Mouse (Mus musculus) hematopoietic multipotent progenitor cell, adult 10-12 weeks (in vitro differentiated cells): ENCODE measurements around the gene Mettl26. TPM values are rescaled to one million over a fixed set of nuclear protein-coding genes. Genes with fewer than 3 reads are reported as not detected.

Experiments
- polyA plus RNA-seq: library from polyadenylated mRNA; stranded (reverse); fragments of >175 nt; gene quantifications from 2 replicates; pipeline ENCODE4 v1.2.3, GENCODE M21; 2012; ENCODE audit warnings: low replicate concordance

Mettl26 gene
- polyA plus RNA-seq: 39.0 and 56.9 TPM in 2 replicates

GRCm38 (mm10) chr17:25874721-25875170 is at the start of gene Mettl26:
Mettl26 (plus strand) TSS chr17:25875074.

GRCm38 (mm10) chr17:25828712-25829557 is 45.9 kb upstream of the Mettl26 start, which contains the start of gene Jmjd8:
Jmjd8 (plus strand) TSS chr17:25828867.

GRCm38 (mm10) chr17:25833291-25833663 is 41.6 kb upstream of the Mettl26 start, which contains the start of gene Stub1:
Stub1 (minus strand) TSS chr17:25833404.

DNA sequence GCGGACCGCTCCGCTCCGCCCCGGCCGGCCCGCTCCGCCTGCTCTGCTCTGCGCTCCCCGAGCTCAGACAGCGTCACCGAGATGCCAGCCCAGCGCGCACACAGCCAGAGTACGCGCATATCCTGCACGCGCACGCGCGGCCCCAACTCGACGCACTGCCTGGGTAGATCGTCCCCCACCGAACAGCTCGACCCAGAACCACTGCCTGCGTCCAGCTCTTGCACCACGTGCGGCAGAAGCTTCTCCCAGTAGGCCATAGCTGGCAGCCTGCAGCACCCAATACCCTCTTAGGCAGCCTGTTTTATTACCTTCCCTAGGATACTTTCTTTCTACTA is 37.8 kb upstream of the Mettl26 start, which contains the start of gene Rhbdl1:
Rhbdl1 (minus strand) TSS at position 220 of the 335 bp plus-strand sequence.

DNA sequence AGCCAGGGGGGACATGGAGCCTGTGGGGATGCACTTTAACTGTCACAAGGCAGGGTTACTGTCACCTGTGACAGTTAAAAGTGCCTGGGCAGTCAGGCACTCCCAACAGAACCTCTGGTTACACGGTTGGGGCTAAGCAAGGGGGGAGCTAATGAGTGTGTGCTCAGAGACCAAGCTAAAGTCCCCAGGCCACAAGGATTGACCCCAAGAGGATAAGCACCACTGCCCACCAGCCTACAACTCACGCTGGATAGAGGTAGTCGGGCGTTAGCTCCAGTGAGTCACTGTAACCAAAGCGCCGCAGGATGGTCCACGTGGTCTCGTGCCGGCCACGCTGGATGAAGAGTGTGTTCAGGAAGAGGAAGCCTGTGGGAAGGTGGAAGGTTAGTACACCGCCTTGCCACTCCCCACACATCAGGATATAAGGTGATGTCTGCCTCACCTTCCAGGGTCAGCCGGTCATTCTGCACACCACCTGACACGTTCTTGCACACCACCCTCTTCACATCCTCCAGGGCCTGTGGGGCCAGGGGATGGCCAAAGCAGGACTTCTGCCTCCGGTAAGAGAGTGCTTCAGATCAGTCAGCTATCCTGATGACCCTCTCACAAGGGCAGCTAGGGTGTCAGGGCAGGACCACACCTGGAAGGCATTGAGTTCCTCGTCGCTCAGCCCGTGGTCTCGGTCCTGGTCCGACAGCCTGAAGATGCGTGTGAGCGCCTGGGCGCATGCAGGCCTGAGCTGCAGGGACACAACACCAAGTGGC is 33.6 kb upstream of the Mettl26 start, which contains the start of gene Gm20683:
Gm20683 (minus strand) TSS at position 647 of the 764 bp plus-strand sequence.

DNA sequence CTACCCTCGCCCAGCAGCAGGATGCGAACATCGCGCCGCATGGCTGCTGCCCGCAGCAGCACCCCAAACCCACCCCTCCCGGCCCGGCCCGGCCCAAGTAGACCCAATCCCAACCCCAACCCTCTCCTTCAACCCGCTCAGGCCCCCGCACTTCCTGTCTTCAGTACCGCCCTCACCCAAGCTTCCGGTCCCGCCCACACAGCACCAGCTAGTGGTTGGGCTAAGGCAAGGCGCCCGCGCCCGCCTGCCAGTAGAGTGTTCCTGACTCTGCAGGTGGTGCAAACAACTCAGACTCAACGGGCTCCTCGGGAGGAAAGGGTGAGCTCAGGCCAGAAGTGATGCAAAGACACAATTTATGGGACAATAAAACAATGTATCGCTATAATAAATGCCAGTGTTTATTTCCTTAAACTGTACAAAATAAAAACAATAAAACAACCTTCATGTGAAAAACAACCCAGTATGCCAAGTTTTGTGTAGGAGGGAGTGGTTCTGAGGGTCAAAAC is 30.4 kb upstream of the Mettl26 start, which contains the start of gene Rhot2:
Rhot2 (minus strand) TSS at position 456 of the 506 bp plus-strand sequence.

DNA sequence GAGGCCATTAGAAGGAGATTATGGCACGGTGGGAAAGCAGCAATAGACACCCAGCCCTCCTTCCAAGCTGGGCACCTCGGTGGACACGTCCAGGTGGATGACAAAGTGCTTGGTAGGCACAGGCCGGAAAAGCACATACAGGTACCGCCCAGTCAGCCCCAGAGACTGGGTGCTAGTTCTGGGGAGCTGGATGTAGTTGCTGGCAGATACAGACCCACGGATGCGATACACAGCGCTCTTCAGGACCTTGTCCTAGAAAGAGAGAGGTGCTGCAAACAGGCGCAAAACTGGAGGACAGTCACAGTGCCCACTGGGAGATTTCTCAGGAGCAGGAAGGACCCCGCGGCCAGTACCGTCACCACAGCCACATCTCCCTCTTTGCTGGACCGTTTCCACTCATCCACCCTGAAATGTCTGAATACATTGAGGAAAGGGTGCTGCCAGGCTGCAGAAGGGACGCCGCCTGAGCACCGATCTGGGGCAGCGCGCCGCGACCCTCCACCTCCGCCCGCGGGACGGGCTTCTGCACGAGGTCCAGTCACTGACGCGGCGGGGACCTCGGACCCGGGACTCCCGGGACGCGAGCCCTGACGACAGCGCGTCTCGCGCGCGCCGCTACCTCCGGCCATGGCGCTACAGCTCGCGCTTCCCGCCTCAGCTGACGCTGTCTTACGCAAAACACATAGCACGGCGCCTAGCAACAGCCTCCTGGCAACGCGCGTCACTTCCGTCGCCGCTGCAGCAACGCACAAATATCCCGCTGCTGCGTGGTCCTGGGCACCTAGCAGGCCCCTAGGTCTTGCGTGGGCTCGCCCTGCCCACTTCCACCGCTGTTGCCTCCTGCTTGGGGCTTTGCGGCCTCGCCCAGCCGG is 13.8 kb upstream of the Mettl26 start, which contains the start of gene Wdr90:
Wdr90 (minus strand) TSS at position 670 of the 872 bp plus-strand sequence.

DNA sequence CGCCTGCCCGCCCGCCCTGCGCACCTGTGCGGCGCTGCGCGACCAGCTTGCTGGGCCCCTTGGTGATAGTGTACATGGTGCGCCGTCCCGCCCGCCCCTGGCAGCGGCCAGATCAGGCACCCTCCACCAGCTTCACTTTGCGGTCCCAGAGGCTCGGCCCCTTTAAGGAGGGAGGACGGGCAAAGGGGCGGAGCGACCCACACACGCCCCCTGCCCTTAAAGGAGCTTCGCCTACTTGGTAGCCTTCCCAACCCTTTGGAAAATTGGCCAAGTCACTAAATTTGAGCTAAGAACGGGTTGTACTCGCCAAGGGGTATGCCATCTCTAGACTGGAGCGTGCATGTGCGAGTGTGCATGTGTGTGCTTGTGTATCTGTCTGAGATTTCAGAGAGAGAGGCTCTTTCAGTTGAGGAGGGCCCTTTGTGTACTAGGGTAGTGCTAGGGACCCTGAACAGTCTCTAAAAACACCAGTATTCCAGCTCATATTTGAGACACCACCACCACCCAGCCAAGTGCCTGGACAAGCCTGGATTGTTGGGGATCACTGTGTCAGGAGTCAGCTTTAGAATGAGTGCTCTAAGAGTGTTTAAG is 6.2 kb upstream of the Mettl26 start, which contains the start of gene Mcrip2:
Mcrip2 (minus strand) TSS at position 164 of the 591 bp plus-strand sequence.

GRCm38 (mm10) chr17:25880196-25880910 is 5.5 kb downstream of the Mettl26 start, which contains the start of gene Wfikkn1:
Wfikkn1 (minus strand) TSS chr17:25880858.

DNA sequence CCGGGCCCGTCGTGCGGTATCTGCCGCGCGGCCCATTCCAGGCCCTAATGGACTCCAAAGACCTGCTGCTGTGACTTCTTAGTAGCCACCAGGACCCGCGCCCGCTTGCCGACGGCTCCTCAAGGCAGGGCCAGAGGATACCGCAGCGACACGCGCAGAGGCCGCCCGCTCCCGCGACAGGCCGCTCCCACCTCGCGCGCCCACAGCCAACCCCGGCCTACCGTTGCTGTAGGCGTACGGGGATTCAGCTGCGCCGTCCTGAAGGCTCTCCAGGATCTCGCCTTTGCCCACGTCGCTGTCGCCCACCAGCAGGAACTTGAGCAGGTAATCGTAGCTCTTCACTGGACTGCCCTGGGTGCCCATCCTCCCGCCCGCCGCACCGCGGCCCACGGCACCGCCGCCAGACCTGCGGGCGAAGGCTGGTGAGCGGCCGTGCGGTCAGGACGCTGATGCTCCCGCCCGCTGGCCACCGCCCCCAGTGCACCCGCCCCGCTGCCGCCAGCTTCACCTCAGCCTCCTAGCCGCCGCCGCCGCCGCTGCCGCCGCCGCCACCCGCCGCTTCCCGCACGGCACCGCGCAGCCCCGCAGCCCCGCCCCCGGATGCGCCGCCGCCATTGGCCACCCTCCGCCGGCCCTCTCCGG is 44.4 kb downstream of the Mettl26 start, which contains the start of gene Rab40c:
Rab40c (minus strand) TSS at position 584 of the 642 bp plus-strand sequence.

Other genes starting within 250 kb of the Mettl26 start
- not detected in 2 replicates for gene Gng13, start 157.9 kb upstream of the Mettl26 start, polyA plus RNA-seq
- 13.6 and 24.2 TPM in 2 replicates for gene Chtf18, start 147.7 kb upstream of the Mettl26 start, polyA plus RNA-seq
- 26.6 and 48.2 TPM in 2 replicates for gene Rpusd1, start 147.4 kb upstream of the Mettl26 start, polyA plus RNA-seq
- not detected in 2 replicates for gene Mslnl, start 139.0 kb upstream of the Mettl26 start, polyA plus RNA-seq
- 0.06 TPM in 1 of 2 replicates, not detected in the other for gene Msln, start 120.7 kb upstream of the Mettl26 start, polyA plus RNA-seq
- 16.2 and 23.3 TPM in 2 replicates for gene Narfl, start 101.3 kb upstream of the Mettl26 start, polyA plus RNA-seq
- gene Haghl, start 89.4 kb upstream of the Mettl26 start, polyA plus RNA-seq: 34.3 and 35.1 TPM in 2 replicates
- not detected in 2 replicates for gene Ccdc78, start 88.5 kb upstream of the Mettl26 start, polyA plus RNA-seq
- 23.5 and 44.0 TPM in 2 replicates for gene Fam173a, start 82.2 kb upstream of the Mettl26 start, polyA plus RNA-seq
- gene AC134908.4, start 79.4 kb upstream of the Mettl26 start, polyA plus RNA-seq: not detected in 2 replicates
- 51.5 and 71.8 TPM in 2 replicates for gene Metrn, start 77.9 kb upstream of the Mettl26 start, polyA plus RNA-seq
- gene Fbxl16, start 66.0 kb upstream of the Mettl26 start, polyA plus RNA-seq: 0.73 and 0.79 TPM in 2 replicates
- gene Wdr24, start 51.4 kb upstream of the Mettl26 start, polyA plus RNA-seq: 3.5 and 10.2 TPM in 2 replicates
- gene Jmjd8, start 46.2 kb upstream of the Mettl26 start, polyA plus RNA-seq: 7.2 and 7.4 TPM in 2 replicates
- 69.3 and 104 TPM in 2 replicates for gene Stub1, start 41.7 kb upstream of the Mettl26 start, polyA plus RNA-seq
- gene Rhbdl1, start 37.8 kb upstream of the Mettl26 start, polyA plus RNA-seq: 2.5 and 3.8 TPM in 2 replicates
- 10.5 and 16.1 TPM in 2 replicates for gene Gm20683, start 33.3 kb upstream of the Mettl26 start, polyA plus RNA-seq
- 159 and 168 TPM in 2 replicates for gene Rhot2, start 30.2 kb upstream of the Mettl26 start, polyA plus RNA-seq
- gene Wdr90, start 13.6 kb upstream of the Mettl26 start, polyA plus RNA-seq: 8.8 and 9.7 TPM in 2 replicates
- gene Mcrip2, start 6.3 kb upstream of the Mettl26 start, polyA plus RNA-seq: 23.1 and 35.5 TPM in 2 replicates
- 0.97 and 2.3 TPM in 2 replicates for gene Wfikkn1, start 5.8 kb downstream of the Mettl26 start, polyA plus RNA-seq
- gene Rab40c, start 44.7 kb downstream of the Mettl26 start, polyA plus RNA-seq: 16.9 and 27.8 TPM in 2 replicates
- 98.3 and 349 TPM in 2 replicates for gene Pigq, start 69.9 kb downstream of the Mettl26 start, polyA plus RNA-seq
- gene Nhlrc4, start 69.9 kb downstream of the Mettl26 start, polyA plus RNA-seq: 5.3 TPM in 1 of 2 replicates, not detected in the other
- 0.05 TPM in 1 of 2 replicates, not detected in the other for gene A930017K11Rik, start 77.5 kb downstream of the Mettl26 start, polyA plus RNA-seq
- 61.6 and 119 TPM in 2 replicates for gene Capn15, start 110.7 kb downstream of the Mettl26 start, polyA plus RNA-seq
- gene Rab11fip3, start 194.5 kb downstream of the Mettl26 start, polyA plus RNA-seq: 7.3 and 22.8 TPM in 2 replicates
- gene Decr2, start 215.3 kb downstream of the Mettl26 start, polyA plus RNA-seq: 0.60 and 0.89 TPM in 2 replicates
- 12.3 and 23.3 TPM in 2 replicates for gene Nme4, start 220.5 kb downstream of the Mettl26 start, polyA plus RNA-seq
- gene Tmem8, start 238.2 kb downstream of the Mettl26 start, polyA plus RNA-seq: 16.6 and 22.7 TPM in 2 replicates
- gene Mrpl28, start 248.4 kb downstream of the Mettl26 start, polyA plus RNA-seq: 55.8 and 84.0 TPM in 2 replicates